Mouse (Mus musculus) cerebellum, adult 11-12 months (tissue): ENCODE results near the gene Poll.
"Not testable (repeated sequence)": the region's sequence is repeated elsewhere in the genome, so short reads cannot be mapped to it uniquely, and the experiment has no call there.

Experiments used
- DNase-seq: peaks from one replicate; pipeline ENCODE4 v3.0.0; 2022

The Poll gene

GRCm38 (mm10) chr19:45577141-45577750 lies 16.9 kb upstream of the Poll start:
- DNase-seq = no peak

- DNase-seq = no peak
Observed at GRCm38 (mm10) chr19:45575632-45576001, 15.3 kb upstream of the Poll start.

- no peak for DNase-seq
Observed at GRCm38 (mm10) chr19:45574941-45575631, 14.8 kb upstream of the Poll start.

GRCm38 (mm10) chr19:45574339-45574898 lies 14.1 kb upstream of the Poll start:
- DNase-seq = no peak

GRCm38 (mm10) chr19:45573861-45574267 lies 13.5 kb upstream of the Poll start:
- peak; percentile 71 for DNase-seq

- peak; percentile 7 for DNase-seq
Observed at GRCm38 (mm10) chr19:45573033-45573432, 12.7 kb upstream of the Poll start.

- no peak for DNase-seq
Observed at GRCm38 (mm10) chr19:45567367-45567766, 7.0 kb upstream of the Poll start.

GRCm38 (mm10) chr19:45565925-45566715 lies 5.8 kb upstream of the Poll start:
- DNase-seq = peak; percentile 41

GRCm38 (mm10) chr19:45554136-45554535 lies 6.2 kb downstream of the Poll start:
- no peak for DNase-seq

- no peak for DNase-seq
Observed at GRCm38 (mm10) chr19:45552187-45552586, 8.1 kb downstream of the Poll start.

- no peak for DNase-seq
Observed at GRCm38 (mm10) chr19:45549948-45550347, 10.4 kb downstream of the Poll start.

- DNase-seq = no peak
Observed at GRCm38 (mm10) chr19:45549128-45549915, 11.0 kb downstream of the Poll start.

GRCm38 (mm10) chr19:45548196-45548595 lies 12.1 kb downstream of the Poll start:
- not testable (repeated sequence) for DNase-seq

GRCm38 (mm10) chr19:45544925-45545321 lies 15.4 kb downstream of the Poll start:
- DNase-seq = peak; percentile 78

GRCm38 (mm10) chr19:45544152-45544924 lies 16.0 kb downstream of the Poll start:
- no peak for DNase-seq

- DNase-seq = no peak
Observed at GRCm38 (mm10) chr19:45542061-45542460, 18.3 kb downstream of the Poll start.

GRCm38 (mm10) chr19:45541409-45542041 lies 18.8 kb downstream of the Poll start:
- no peak for DNase-seq

GRCm38 (mm10) chr19:45540657-45541408 lies 19.5 kb downstream of the Poll start:
- no peak for DNase-seq

- DNase-seq = no peak
Observed at GRCm38 (mm10) chr19:45537505-45537904, 22.8 kb downstream of the Poll start.

- no peak for DNase-seq
Observed at GRCm38 (mm10) chr19:45535929-45536328, 24.4 kb downstream of the Poll start.
